Comparison of ENCODE assay signal across 19 mouse cellular contexts in the genomic region with DNA sequence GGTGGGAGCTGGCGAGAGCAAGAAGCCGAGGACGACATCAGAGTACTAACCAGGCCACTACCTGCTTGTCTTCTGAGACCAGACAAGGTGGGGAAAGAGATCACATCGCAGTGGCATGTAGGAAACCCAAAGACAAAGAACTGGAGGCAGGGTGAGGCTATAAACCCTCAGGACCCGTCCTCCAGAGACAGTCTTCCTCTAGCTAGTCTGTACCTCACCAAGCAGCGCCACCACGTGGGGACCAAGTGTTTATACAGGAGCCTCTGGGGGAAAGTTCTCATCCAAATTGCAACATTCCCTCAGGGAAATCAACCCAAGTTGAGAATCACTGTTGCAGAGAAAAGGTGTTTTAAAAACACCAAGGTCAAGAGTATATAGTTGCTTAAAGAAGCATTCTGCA. TPM values are rescaled to one million over a fixed set of nuclear protein-coding genes. Genes with fewer than 3 reads are reported as not detected.
DNase-seq lines count a peak whose midpoint lies in the region; ATAC-seq and TF ChIP-seq lines count a peak whose summit lies in the region.
"Had no signal": no experiment of that assay in that cellular context is flagged by ENCODE, and none has a peak within 500 bp of the region (broad histone marks: within the 10 kb centered on the region; RNA-seq: fewer than 3 reads in every experiment).

No protein-coding gene starts in this region.

- no peak overlapping the region for H3K4me3 ChIP-seq in forebrain, postnatal 0 days (ENCODE audit: low read depth, low read length)
- H3K4me3 ChIP-seq in forebrain, embryonic 12.5 days (replicated peaks), result no peak overlapping the region
- no peak overlapping the region for H3K4me3 ChIP-seq in liver, embryonic 12.5 days
- H3K4me3 ChIP-seq in liver, postnatal 0 days (ENCODE audit: low read depth, low read length), result no peak overlapping the region
- H3K4me3 ChIP-seq: erythroblast, embryonic 14.5 days; hindbrain, embryonic 12.5 days; limb, embryonic 13.5 days; midbrain, embryonic 15.5 days had no signal

- H3K4me1 ChIP-seq in forebrain, postnatal 0 days (ENCODE audit: insufficient read depth), result no peaks in the 10 kb centered on the region
- H3K4me1 ChIP-seq in forebrain, embryonic 12.5 days, result no peaks in the 10 kb centered on the region
- peaks cover under 1% of the 10 kb centered on the region for H3K4me1 ChIP-seq in liver, embryonic 12.5 days
- no peaks in the 10 kb centered on the region for H3K4me1 ChIP-seq in liver, postnatal 0 days (ENCODE audit: insufficient read depth)
- H3K4me1 ChIP-seq: hindbrain, embryonic 12.5 days; midbrain, embryonic 15.5 days had no signal

- no peak for ATAC-seq in forebrain, postnatal 0 days
- no peak for ATAC-seq in forebrain, embryonic 12.5 days (ENCODE audit: low FRiP score)
- ATAC-seq in liver, embryonic 12.5 days, result no peak
- ATAC-seq in liver, postnatal 0 days, result no peak
- ATAC-seq: midbrain, embryonic 15.5 days; Patski had no signal

- H3K27me3 ChIP-seq in forebrain, postnatal 0 days (ENCODE audit: insufficient read depth, low read length), result no peaks in the 10 kb centered on the region
- no peaks in the 10 kb centered on the region for H3K27me3 ChIP-seq in forebrain, embryonic 12.5 days
- H3K27me3 ChIP-seq in liver, embryonic 12.5 days (replicated peaks), result no peaks in the 10 kb centered on the region
- H3K27me3 ChIP-seq in liver, postnatal 0 days (ENCODE audit: insufficient read depth, low read length), result no peaks in the 10 kb centered on the region
- H3K27me3 ChIP-seq: hindbrain, embryonic 12.5 days; limb, embryonic 13.5 days; midbrain, embryonic 15.5 days; Patski had no signal

- no peak for TF ChIP-seq EP300 in liver, postnatal 0 days (IDR thresholded peaks at IDR 0.05; ENCODE audit: low read depth)

- WGBS in forebrain, postnatal 0 days, result 83% methylated on average over 7 of the region's 7 CpGs
- 82% methylated on average over 7 of the region's 7 CpGs for WGBS in forebrain, embryonic 12.5 days
- 77% methylated on average over 7 of the region's 7 CpGs for WGBS in liver, embryonic 12.5 days (ENCODE audit: insufficient replicate concordance)
- WGBS in liver, postnatal 0 days (ENCODE audit: insufficient replicate concordance), result 82% methylated on average over 7 of the region's 7 CpGs

- no peak overlapping the region for H3K9ac ChIP-seq in forebrain, postnatal 0 days
- H3K9ac ChIP-seq in forebrain, embryonic 12.5 days, result no peak overlapping the region
- no peak overlapping the region for H3K9ac ChIP-seq in liver, embryonic 12.5 days
- H3K9ac ChIP-seq in liver, postnatal 0 days (replicated peaks), result no peak overlapping the region
- H3K9ac ChIP-seq: hindbrain, embryonic 12.5 days; limb, embryonic 13.5 days; lung, embryonic 14.5 days; midbrain, embryonic 15.5 days had no signal

- DNase-seq in forebrain, postnatal 0 days, result no peak
- DNase-seq in liver (peak; percentile 33), ES-CJ7 (ENCODE audit: low read depth, low spot score) (peak; percentile 72)
- no peak for DNase-seq in liver, postnatal 0 days
- DNase-seq in Muller cell, postnatal 12 days (ENCODE audit: inconsistent ontology term), result no peak
- DNase-seq: cerebellum, adult 11 months; cerebellum, postnatal 25 days; heart, postnatal 10 days; kidney, adult 11 months; kidney, postnatal 25 days; lung, embryonic 14.5 days; retina, postnatal 1 day had no signal

- H3K4me2 ChIP-seq in forebrain, postnatal 0 days (ENCODE audit: low read depth), result no peak overlapping the region
- no peak overlapping the region for H3K4me2 ChIP-seq in forebrain, embryonic 12.5 days
- no peak overlapping the region for H3K4me2 ChIP-seq in liver, embryonic 12.5 days
- H3K4me2 ChIP-seq in liver, postnatal 0 days (ENCODE audit: low read depth, low read length), result no peak overlapping the region
- H3K4me2 ChIP-seq: hindbrain, embryonic 12.5 days; limb, embryonic 13.5 days; lung, embryonic 14.5 days; midbrain, embryonic 15.5 days had no signal

- no peaks in the 10 kb centered on the region for H3K9me3 ChIP-seq in forebrain, postnatal 0 days (ENCODE audit: low read length)
- H3K9me3 ChIP-seq in forebrain, embryonic 12.5 days, result no peaks in the 10 kb centered on the region
- no peaks in the 10 kb centered on the region for H3K9me3 ChIP-seq in liver, embryonic 12.5 days (replicated peaks)
- no peaks in the 10 kb centered on the region for H3K9me3 ChIP-seq in liver, postnatal 0 days (ENCODE audit: low read length)
- H3K9me3 ChIP-seq: hindbrain, embryonic 12.5 days; limb, embryonic 13.5 days; midbrain, embryonic 15.5 days had no signal

- peaks cover 78% of the 10 kb centered on the region for H3K36me3 ChIP-seq in forebrain, postnatal 0 days (ENCODE audit: insufficient read depth)
- peaks cover 89% of the 10 kb centered on the region for H3K36me3 ChIP-seq in forebrain, embryonic 12.5 days (replicated peaks)
- peaks cover 92% of the 10 kb centered on the region for H3K36me3 ChIP-seq in liver, embryonic 12.5 days
- H3K36me3 ChIP-seq in liver, postnatal 0 days (replicated peaks; ENCODE audit: insufficient read depth, low read length), result peaks cover 54% of the 10 kb centered on the region

- no peak overlapping the region for H3K27ac ChIP-seq in forebrain, postnatal 0 days (ENCODE audit: low read depth, low read length)
- no peak overlapping the region for H3K27ac ChIP-seq in forebrain, embryonic 12.5 days
- no peak overlapping the region for H3K27ac ChIP-seq in liver, embryonic 12.5 days
- no peak overlapping the region for H3K27ac ChIP-seq in liver, postnatal 0 days (ENCODE audit: low read depth)
- H3K27ac ChIP-seq: hindbrain, embryonic 12.5 days; limb, embryonic 13.5 days; midbrain, embryonic 15.5 days had no signal

- peak; percentile 26; the same call in 1 of the 2 replicates for TF ChIP-seq CTCF in forebrain, postnatal 0 days (IDR thresholded peaks at IDR 0.05; ENCODE audit: low read depth)
- TF ChIP-seq CTCF in liver, postnatal 0 days (IDR thresholded peaks at IDR 0.05; ENCODE audit: low read depth), result peak; percentile 44

RNA-seq across cellular contexts. Expression of gene Drosha, which starts 18.2 kb away (rescaled TPM):
- 37.0 and 43.9 TPM in 2 replicates for total RNA-seq in forebrain, postnatal 0 days (2014; rRNA removed)
- 41.7 and 47.3 TPM in 2 replicates for polyA plus RNA-seq in forebrain, postnatal 0 days (2015; fragmentation: Nextera tagmentation; extraction: Ambion mirVana)
- polyA plus RNA-seq in forebrain, embryonic 12.5 days (2016; fragmentation: Nextera tagmentation; extraction: Ambion mirVana), result 73.9 and 81.9 TPM in 2 replicates
- polyA plus RNA-seq in liver, embryonic 12.5 days (2016; fragmentation: Nextera tagmentation; extraction: Ambion mirVana), result 24.3 and 26.3 TPM in 2 replicates
- 4.5 and 5.2 TPM in 2 replicates for polyA plus RNA-seq in liver, postnatal 0 days (2015; fragmentation: Nextera tagmentation; extraction: Ambion mirVana)

RNA-seq across cellular contexts. Expression of gene 6030458C11Rik, which starts 18.4 kb away (rescaled TPM):
- total RNA-seq in forebrain, postnatal 0 days (2014; rRNA removed), result 30.3 and 31.5 TPM in 2 replicates
- polyA plus RNA-seq in forebrain, postnatal 0 days (2015; fragmentation: Nextera tagmentation; extraction: Ambion mirVana), result 13.2 and 21.0 TPM in 2 replicates
- 34.9 and 38.3 TPM in 2 replicates for polyA plus RNA-seq in forebrain, embryonic 12.5 days (2016; fragmentation: Nextera tagmentation; extraction: Ambion mirVana)
- polyA plus RNA-seq in liver, embryonic 12.5 days (2016; fragmentation: Nextera tagmentation; extraction: Ambion mirVana), result 48.6 and 52.0 TPM in 2 replicates
- 18.9 and 19.5 TPM in 2 replicates for polyA plus RNA-seq in liver, postnatal 0 days (2015; fragmentation: Nextera tagmentation; extraction: Ambion mirVana)

Comparison
In these comparisons a context has a peak if more than half of its experiments do, and no peak if none do; other contexts are left out.
1. DNase-seq: peak in liver (single experiment) and ES-CJ7 (single experiment); none in forebrain, postnatal 0 days (single experiment), liver, postnatal 0 days (single experiment) and Muller cell, postnatal 12 days (single experiment).